Mouse (Mus musculus): ENCODE measurements at regions not wholly inside any gene's neighbourhood (a gene's known extent, or its start where the extent isn't known, plus 50 kb on each side); places are given as distances from the start of the nearest gene placed in this dataset.

DNA sequence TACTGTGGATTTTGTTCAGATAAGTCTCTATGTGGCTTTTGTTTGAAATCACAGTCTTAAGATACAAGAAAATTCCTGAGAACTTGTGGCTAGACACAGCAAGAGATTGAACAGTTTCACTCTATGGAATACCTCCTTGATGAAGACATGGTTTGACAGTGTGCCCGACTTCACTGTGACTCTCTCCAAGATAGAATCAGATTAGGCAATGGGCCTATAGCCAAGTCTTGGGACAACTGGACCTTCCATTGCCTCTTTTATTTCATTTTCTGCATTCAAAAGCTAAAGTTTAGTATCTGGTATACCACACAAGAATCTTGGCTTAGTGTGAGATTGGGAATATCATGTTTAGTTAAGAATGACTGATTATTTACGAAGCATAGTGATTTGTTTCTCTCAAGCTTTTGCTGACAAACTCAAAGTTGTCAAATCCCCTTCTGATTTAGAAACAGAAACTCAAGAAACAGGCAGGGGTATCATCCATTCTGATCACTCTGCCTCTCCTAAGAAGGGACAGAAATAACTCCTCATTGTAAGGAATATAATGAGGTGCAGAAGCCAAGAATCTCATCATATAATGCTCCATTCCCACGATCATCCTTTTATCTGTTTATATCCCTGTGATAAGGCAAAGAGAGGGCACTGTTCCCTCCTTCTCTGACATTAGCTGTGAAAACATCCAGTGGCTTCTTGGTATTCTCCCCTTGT, 317.6 kb upstream of the Rasgrp1 start:
- Histone ChIP-seq H3K4me2 (no peak overlapping the region), H3K36me3 (no peaks in the 10 kb centered on the region), H3K4me3 (replicated peaks) (no peak overlapping the region), H3K9me3 (replicated peaks) (no peaks in the 10 kb centered on the region), H3K27me3 (no peaks in the 10 kb centered on the region), H3K9ac (no peak overlapping the region), H3K4me1 (replicated peaks) (no peaks in the 10 kb centered on the region), H3K27ac (no peak overlapping the region)
- 58% methylated on average over 3 of the region's 3 CpGs for WGBS (ENCODE audit: insufficient replicate concordance)
- ATAC-seq (ENCODE audit: low read depth): no peak
- DNase-seq: no peak

DNA sequence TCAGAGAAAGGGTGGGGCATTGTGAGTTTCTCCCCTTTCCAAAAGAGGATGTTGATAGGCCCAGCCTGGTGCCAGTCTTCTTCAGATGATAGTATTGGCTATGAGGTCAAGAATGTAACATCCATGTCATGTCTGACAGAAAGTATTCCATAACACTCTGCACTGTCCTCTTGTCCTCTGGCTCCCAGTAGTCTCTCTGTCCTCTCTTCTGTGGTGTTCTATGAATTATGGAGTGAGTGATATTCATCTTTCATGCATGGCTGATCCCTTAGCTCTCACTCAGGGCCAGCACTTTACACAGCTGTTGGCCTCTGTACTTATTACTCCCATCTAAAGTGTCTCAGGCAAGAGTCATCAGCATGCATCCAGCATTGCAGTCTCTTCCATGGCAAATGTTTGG, 319.9 kb upstream of the Rasgrp1 start:
- no peak overlapping the region for H3K4me2 ChIP-seq
- no peaks in the 10 kb centered on the region for H3K9me3 ChIP-seq (replicated peaks)
- ATAC-seq (ENCODE audit: low read depth) (no peak), DNase-seq (no peak)
- H3K27me3 ChIP-seq: no peaks in the 10 kb centered on the region
- no peaks in the 10 kb centered on the region for H3K4me1 ChIP-seq (replicated peaks)
- no peaks in the 10 kb centered on the region for H3K36me3 ChIP-seq
- no peak overlapping the region for H3K9ac ChIP-seq
- no peak overlapping the region for H3K4me3 ChIP-seq (replicated peaks)
- no peak overlapping the region for H3K27ac ChIP-seq

DNA sequence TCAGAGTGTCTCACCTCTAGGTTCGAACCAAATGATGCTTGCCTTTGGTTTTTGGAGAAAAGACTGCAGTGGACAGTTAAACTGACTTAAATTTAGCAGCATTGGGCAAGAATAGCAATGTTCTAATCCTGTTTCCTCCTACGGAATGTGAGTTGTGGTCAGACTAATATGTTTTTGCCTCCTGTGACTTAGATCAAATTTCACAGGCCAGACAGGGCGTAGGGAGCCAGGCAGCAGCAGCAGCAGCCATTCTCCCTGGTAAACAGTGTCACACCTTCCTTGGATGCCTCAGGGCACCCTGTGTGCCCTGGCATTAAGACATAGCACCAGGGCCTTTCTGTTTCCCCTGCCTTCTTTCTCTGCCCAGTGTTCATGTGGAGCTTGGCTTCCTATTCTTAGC, 323.7 kb upstream of the Rasgrp1 start:
- H3K9ac ChIP-seq: no peak overlapping the region
- no peak overlapping the region for H3K4me3 ChIP-seq (replicated peaks)
- no peaks in the 10 kb centered on the region for H3K4me1 ChIP-seq (replicated peaks)
- no peak overlapping the region for H3K27ac ChIP-seq
- no peaks in the 10 kb centered on the region for H3K36me3 ChIP-seq
- no peaks in the 10 kb centered on the region for H3K9me3 ChIP-seq (replicated peaks)
- H3K4me2 ChIP-seq: no peak overlapping the region
- H3K27me3 ChIP-seq: no peaks in the 10 kb centered on the region
- WGBS (ENCODE audit: insufficient replicate concordance): 44% methylated on average over 3 of the region's 3 CpGs
- DNase-seq: no peak
- ATAC-seq (ENCODE audit: low read depth): no peak

DNA sequence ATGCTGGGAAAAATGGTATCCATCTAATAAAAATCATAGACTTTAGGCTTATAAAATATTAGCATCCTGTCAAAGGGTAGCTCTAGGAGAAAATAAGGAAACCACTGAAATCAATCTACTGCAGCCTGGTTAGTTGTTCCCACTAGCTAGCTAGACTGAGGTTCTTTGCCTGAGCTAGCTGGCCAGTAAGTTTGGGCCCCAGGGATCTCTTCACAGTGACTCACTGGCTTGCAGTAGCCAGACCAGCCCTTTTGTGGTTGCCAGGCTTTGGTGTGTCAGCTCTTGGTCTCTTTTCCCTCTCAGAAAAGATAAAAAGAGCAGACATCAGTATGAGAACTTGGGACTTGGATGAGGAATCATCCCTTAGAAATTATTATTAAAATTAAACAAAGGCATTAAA, 325.3 kb upstream of the Rasgrp1 start:
- Histone ChIP-seq H3K27ac (no peak overlapping the region), H3K4me1 (replicated peaks) (no peaks in the 10 kb centered on the region), H3K4me2 (no peak overlapping the region), H3K9me3 (replicated peaks) (no peaks in the 10 kb centered on the region), H3K9ac (no peak overlapping the region), H3K4me3 (replicated peaks) (no peak overlapping the region), H3K36me3 (no peaks in the 10 kb centered on the region), H3K27me3 (no peaks in the 10 kb centered on the region)
- ATAC-seq (ENCODE audit: low read depth) (no peak), DNase-seq (no peak)

DNA sequence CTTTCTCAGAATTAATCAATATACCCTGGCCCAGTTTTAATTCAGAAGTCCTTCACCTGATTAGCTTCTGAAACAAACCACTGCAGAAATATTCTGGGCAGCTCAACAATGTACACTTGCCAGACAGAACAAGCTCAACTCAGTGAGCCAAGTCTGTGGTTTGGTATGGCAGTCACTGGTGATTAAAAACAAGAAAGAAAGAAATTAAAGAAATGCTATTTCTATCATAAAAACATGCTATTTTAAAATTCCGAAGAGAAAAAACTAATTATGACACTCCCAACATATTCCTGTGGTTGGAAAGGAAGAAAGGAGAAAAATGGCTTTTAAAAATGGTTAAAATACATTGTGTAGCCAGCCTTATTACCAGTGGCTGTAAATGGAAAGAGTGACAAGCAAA, 332.1 kb upstream of the Rasgrp1 start:
- Histone ChIP-seq H3K4me1 (replicated peaks) (no peaks in the 10 kb centered on the region), H3K9me3 (replicated peaks) (no peaks in the 10 kb centered on the region), H3K27ac (no peak overlapping the region), H3K4me2 (no peak overlapping the region), H3K9ac (no peak overlapping the region), H3K27me3 (no peaks in the 10 kb centered on the region), H3K36me3 (no peaks in the 10 kb centered on the region), H3K4me3 (replicated peaks) (no peak overlapping the region)
- DNase-seq: no peak
- ATAC-seq (ENCODE audit: low read depth): no peak
- WGBS (ENCODE audit: insufficient replicate concordance): 27% methylated on average over 1 of the region's 1 CpGs

DNA sequence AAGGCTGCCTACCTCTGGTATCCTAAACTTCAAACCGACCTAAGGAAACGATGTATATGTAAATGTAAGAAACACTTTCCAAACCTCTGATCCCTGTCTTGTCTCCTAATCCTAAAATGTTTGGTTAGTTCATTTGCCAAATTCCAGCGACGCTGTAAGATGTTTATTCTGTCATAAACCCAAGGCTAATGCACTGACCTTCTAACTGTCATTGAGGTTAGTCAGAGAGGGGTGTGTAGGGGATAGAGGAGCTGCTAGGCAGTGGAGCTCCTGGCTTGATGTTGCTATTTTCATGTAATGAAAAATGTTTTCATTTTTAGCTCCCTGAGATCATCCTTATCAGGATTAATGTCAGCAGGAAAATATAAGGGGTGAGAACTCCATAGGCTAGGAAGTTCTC, 335.8 kb upstream of the Rasgrp1 start:
- H3K9ac ChIP-seq: no peak overlapping the region
- no peak overlapping the region for H3K4me3 ChIP-seq (replicated peaks)
- H3K27ac ChIP-seq: no peak overlapping the region
- H3K27me3 ChIP-seq: no peaks in the 10 kb centered on the region
- no peaks in the 10 kb centered on the region for H3K4me1 ChIP-seq (replicated peaks)
- no peak for DNase-seq
- H3K4me2 ChIP-seq: no peak overlapping the region
- 50% methylated on average over 4 of the region's 4 CpGs for WGBS (ENCODE audit: insufficient replicate concordance)
- no peaks in the 10 kb centered on the region for H3K9me3 ChIP-seq (replicated peaks)
- H3K36me3 ChIP-seq: no peaks in the 10 kb centered on the region
- no peak for ATAC-seq (ENCODE audit: low read depth)

DNA sequence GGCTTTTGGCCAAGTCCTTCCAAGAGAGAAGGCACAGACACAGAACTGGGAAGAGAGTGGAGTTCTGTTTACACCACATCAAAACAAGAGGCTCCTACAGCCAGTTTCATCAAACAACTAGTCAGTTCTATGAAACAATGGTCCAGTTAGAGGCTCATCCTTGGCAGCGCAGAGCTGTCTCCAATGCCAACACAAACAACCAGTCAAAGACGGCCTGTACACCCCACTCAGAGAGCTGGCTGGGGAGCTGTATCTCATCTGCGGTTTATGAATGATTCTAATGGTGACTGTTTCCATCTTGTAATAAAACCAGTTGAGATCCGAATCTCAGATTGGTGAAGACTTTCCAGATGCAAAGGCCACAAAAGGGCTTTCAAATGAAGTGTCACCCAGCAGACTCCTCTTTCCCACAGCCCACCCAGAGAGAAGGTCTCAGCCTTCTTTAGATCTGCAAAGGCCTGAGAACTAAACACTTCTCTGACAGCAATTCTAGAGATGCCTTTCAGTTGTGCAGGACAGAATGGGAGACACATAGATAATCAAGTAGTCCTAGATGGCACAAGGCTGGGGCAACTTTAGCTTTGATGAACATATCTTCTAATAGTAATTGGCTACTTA, 343.1 kb upstream of the Rasgrp1 start:
- no peak overlapping the region for H3K4me3 ChIP-seq (replicated peaks)
- H3K4me1 ChIP-seq (replicated peaks): no peaks in the 10 kb centered on the region
- no peaks in the 10 kb centered on the region for H3K9me3 ChIP-seq (replicated peaks)
- DNase-seq (no peak), ATAC-seq (ENCODE audit: low read depth) (no peak)
- H3K9ac ChIP-seq: no peak overlapping the region
- H3K4me2 ChIP-seq: no peak overlapping the region
- 74% methylated on average over 4 of the region's 4 CpGs for WGBS (ENCODE audit: insufficient replicate concordance)
- no peak overlapping the region for H3K27ac ChIP-seq
- no peaks in the 10 kb centered on the region for H3K36me3 ChIP-seq
- no peaks in the 10 kb centered on the region for H3K27me3 ChIP-seq

DNA sequence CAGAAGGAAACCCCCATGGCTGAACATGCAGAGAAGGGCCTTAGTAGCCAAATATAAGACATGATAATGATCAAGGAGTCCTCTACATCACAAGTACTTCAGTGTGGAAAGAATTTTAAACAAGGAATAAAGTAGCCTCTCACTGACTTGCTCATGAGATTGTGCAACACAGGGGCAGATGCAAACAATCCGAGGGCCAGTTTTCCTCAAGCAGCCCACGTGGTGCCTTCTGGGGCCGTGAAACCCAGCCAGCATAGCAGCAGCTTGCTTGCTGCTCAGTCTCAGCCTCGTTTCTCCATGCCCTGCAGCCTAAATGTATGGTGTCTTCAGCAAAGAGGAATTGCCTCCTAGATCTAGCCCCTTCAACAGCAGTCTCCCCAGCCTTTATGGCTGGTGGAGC, 350.7 kb upstream of the Rasgrp1 start:
- ATAC-seq (ENCODE audit: low read depth) (no peak), DNase-seq (no peak)
- Histone ChIP-seq H3K36me3 (no peaks in the 10 kb centered on the region), H3K27ac (no peak overlapping the region), H3K27me3 (no peaks in the 10 kb centered on the region), H3K4me1 (replicated peaks) (no peaks in the 10 kb centered on the region), H3K4me3 (replicated peaks) (no peak overlapping the region), H3K9me3 (replicated peaks) (no peaks in the 10 kb centered on the region), H3K9ac (no peak overlapping the region), H3K4me2 (no peak overlapping the region)
- WGBS (ENCODE audit: insufficient replicate concordance): 47% methylated on average over 4 of the region's 4 CpGs

DNA sequence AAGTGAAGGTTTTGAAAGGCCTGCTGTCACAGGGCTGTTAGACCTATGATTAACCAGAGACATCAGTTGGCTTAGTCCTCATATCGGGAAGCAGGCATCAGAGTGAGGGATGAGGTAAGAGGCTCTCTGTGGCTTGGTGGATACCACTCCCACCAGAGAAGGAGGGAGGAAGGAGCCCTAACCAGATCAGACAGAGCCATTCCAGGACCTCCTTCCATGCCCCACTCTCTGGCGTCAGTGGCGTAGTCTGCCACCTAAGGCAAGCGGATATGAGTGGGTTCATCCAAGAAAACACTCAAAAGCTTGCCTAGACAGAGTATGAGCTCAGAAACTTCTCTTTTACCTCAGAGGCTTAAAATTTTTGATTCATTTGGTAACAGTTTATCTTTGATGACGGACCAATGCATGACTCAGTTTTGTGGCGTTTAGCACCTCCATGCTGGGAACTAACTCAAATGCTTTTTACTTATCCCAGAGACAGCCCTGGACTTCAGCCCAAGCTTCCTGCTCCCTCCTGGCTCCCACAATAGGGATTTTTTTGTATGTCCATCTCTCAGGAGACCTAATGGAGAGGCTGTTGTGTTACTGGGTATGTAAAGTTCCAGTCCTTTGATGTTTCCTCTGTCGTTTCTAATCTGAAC, 367.5 kb upstream of the Rasgrp1 start:
- Histone ChIP-seq H3K4me3 (replicated peaks) (no peak overlapping the region), H3K4me1 (replicated peaks) (no peaks in the 10 kb centered on the region), H3K27ac (no peak overlapping the region), H3K9me3 (replicated peaks) (no peaks in the 10 kb centered on the region), H3K4me2 (no peak overlapping the region), H3K36me3 (no peaks in the 10 kb centered on the region), H3K27me3 (no peaks in the 10 kb centered on the region), H3K9ac (no peak overlapping the region)
- no peak for DNase-seq
- WGBS (ENCODE audit: insufficient replicate concordance): 69% methylated on average over 7 of the region's 7 CpGs
- no peak for ATAC-seq (ENCODE audit: low read depth)

DNA sequence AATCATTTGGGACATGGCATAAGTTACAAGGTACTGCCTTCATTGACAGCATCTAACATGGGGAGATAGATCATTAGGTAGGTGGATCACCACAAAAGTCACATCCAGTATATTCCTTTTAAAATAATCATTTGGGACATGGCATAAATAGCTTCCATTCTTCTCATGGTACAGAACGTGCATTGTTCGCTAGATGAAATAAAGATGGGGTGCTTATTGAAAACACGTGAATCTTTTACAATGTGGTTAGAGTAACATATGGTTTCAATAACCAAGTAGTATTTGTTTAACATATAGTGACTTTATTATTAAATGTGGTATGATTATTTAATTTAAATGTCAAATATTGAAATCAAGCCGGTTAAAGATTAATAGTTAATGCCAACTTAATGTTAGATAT, 381.3 kb upstream of the Rasgrp1 start:
- WGBS (ENCODE audit: insufficient replicate concordance): 74% methylated on average over 4 of the region's 4 CpGs
- no peak for DNase-seq
- H3K4me1 ChIP-seq (replicated peaks): no peaks in the 10 kb centered on the region
- no peaks in the 10 kb centered on the region for H3K27me3 ChIP-seq
- H3K9ac ChIP-seq: no peak overlapping the region
- ATAC-seq (ENCODE audit: low read depth): no peak
- H3K4me3 ChIP-seq (replicated peaks): no peak overlapping the region
- H3K36me3 ChIP-seq: no peaks in the 10 kb centered on the region
- no peaks in the 10 kb centered on the region for H3K9me3 ChIP-seq (replicated peaks)
- no peak overlapping the region for H3K27ac ChIP-seq
- H3K4me2 ChIP-seq: no peak overlapping the region

DNA sequence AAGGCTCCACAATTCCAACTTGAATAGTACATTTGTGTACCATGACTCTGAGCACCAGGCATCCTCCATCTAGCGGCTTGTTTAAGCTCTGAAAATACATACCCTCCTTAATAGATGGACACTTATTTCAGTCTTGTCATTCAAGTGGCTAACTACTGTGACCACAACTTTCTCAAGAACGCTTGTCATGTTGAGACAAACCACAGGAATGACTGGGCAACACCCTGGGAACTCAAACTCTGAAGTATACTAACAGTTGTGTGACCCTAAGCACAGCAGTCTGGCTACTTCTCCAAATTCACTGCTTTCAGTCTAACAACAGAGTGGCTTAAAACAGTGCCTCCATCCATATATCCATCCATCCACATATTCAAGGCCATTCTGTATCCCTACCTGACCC, 380.4 kb upstream of the Thbs1 start:
- WGBS (ENCODE audit: insufficient replicate concordance): 28% methylated on average over 2 of the region's 2 CpGs
- H3K9me3 ChIP-seq (replicated peaks): no peaks in the 10 kb centered on the region

DNA sequence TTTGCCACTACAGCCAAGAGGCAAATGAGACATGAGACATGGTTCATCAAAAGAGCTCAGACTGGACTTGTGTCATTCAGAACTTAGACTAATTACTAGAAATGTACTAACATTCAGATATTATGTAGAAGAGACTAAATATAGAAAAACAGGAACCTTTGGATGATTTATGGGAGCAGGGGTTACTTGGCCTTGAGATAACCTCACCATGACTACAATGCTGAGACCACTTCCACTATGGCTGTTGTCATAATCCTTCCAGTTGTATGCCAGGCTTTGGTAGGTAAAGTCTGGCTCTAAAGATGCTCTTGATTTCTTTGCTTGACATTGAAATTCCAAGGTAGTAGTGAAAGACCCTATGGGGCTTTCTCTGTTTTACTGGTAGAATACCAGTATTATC, 369.3 kb upstream of the Thbs1 start:
- H3K4me1 ChIP-seq (replicated peaks): no peaks in the 10 kb centered on the region
- no peaks in the 10 kb centered on the region for H3K36me3 ChIP-seq
- no peak overlapping the region for H3K27ac ChIP-seq
- DNase-seq (no peak), ATAC-seq (ENCODE audit: low read depth) (no peak)
- no peaks in the 10 kb centered on the region for H3K9me3 ChIP-seq (replicated peaks)
- H3K4me2 ChIP-seq: no peak overlapping the region
- H3K4me3 ChIP-seq (replicated peaks): no peak overlapping the region
- no peak overlapping the region for H3K9ac ChIP-seq
- no peaks in the 10 kb centered on the region for H3K27me3 ChIP-seq

More for the DNA sequence above, 380.4 kb upstream of the Thbs1 start:
- no peaks in the 10 kb centered on the region for H3K27me3 ChIP-seq
- H3K4me1 ChIP-seq (replicated peaks): no peaks in the 10 kb centered on the region
- DNase-seq (no peak), ATAC-seq (ENCODE audit: low read depth) (no peak)
- no peak overlapping the region for H3K9ac ChIP-seq
- no peak overlapping the region for H3K27ac ChIP-seq
- no peak overlapping the region for H3K4me2 ChIP-seq
- H3K4me3 ChIP-seq (replicated peaks): no peak overlapping the region
- no peaks in the 10 kb centered on the region for H3K36me3 ChIP-seq
